Mouse (Mus musculus) thymus, adult 2 months (tissue): Measurements from ENCODE around the gene Riox1. TPM values are rescaled to one million over a fixed set of nuclear protein-coding genes. Genes with fewer than 3 reads are reported as not detected.

Experiments
- DNase-seq: peaks from one replicate; pipeline ENCODE4 v3.0.0; 2021
- H3K27ac ChIP-seq: fragments of 200-500 bp; 2 replicates; pipeline ENCODE4 v1.5.1; 2012; ENCODE audit warnings: low read length, control low read depth; ENCODE audit not compliant: control insufficient read depth, insufficient read depth
- H3K27me3 ChIP-seq: fragments of 200-500 bp; 2 replicates; pipeline ENCODE4 v1.6.1; 2012; ENCODE audit warnings: mild to moderate bottlenecking, low read length, moderate library complexity, mixed read lengths; ENCODE audit not compliant: control insufficient read depth, insufficient read depth
- H3K36me3 ChIP-seq: fragments of 200-500 bp; 2 replicates; pipeline ENCODE4 v1.6.1; 2012; ENCODE audit warnings: mild to moderate bottlenecking, low read length, moderate library complexity; ENCODE audit not compliant: control insufficient read depth, insufficient read depth
- H3K4me1 ChIP-seq: fragments of 200-500 bp; replicated peaks from 2 replicates; pipeline ENCODE4 v1.6.1; 2012; ENCODE audit warnings: low read length; ENCODE audit not compliant: control insufficient read depth, insufficient read depth
- H3K4me3 ChIP-seq: fragments of 200-500 bp; 2 replicates; pipeline ENCODE4 v1.5.1; 2012; ENCODE audit warnings: mild to moderate bottlenecking, low read length, control low read depth, moderate library complexity; ENCODE audit not compliant: control insufficient read depth, insufficient read depth
- CTCF ChIP-seq: fragments of 200-500 bp; IDR thresholded peaks from 2 replicates; pipeline ENCODE4 v1.5.1; 2012; ENCODE audit warnings: mild to moderate bottlenecking, control low read depth, low read length, moderate library complexity, borderline replicate concordance; ENCODE audit not compliant: control insufficient read depth, poor library complexity, insufficient read depth; ENCODE audit errors: extremely low read depth
- POLR2A ChIP-seq: fragments of 200-500 bp; IDR thresholded peaks from 2 replicates; pipeline ENCODE4 v1.6.1; 2012; ENCODE audit warnings: mild to moderate bottlenecking, low read length, control low read depth, moderate library complexity; ENCODE audit not compliant: control insufficient read depth, poor library complexity, insufficient read depth; ENCODE audit errors: extremely low read depth
- WGBS: fragments of 180-500 bp; shearing (Covaris S2); methylation state at CpG from one replicate; pipeline ENCODE4 v1.1.7; 2018; 5-methylcytosine and 5-hydroxymethylcytosine counted together
- polyA plus RNA-seq: library from polyadenylated mRNA; depleted of rRNA; stranded (reverse); fragments of >200 nt; gene quantifications from 2 replicates; pipeline ENCODE4 v1.2.3, GENCODE M21; 2012

Gene Riox1
- polyA plus RNA-seq, 1 experiment, result 23.9 TPM

DNA sequence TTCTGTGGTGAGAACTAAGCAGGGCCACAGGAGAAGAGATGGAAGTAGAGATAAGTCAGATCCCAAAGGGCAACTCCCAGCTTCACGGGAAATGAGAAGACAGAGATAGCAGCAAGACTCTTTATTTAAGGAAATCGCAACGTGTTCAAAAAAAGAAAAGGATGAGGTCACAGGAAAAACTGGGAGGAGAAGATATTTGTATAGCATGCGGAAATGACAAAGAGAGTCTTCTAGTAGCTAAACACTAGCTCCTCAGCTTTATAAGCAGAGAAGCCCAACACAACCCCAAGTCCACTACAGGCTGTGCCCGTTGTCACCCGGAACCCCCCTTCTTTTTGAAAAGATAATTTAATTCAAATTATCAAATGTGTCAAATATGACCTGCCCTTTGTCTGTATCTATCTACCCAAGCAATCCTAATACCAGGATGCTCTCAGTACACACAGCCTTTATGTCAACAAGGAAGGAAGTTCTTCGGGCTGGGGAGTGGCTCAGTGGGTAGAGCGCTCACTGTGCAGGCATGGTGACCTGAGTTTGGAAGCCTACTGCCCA lies 3.1 kb upstream of the Riox1 start:
- no peaks in the 10 kb centered on the region for H3K36me3 ChIP-seq
- peaks cover 11% of the 10 kb centered on the region for H3K4me1 ChIP-seq
- WGBS, result 81% methylated on average over 8 of the region's 8 CpGs
- TF ChIP-seq POLR2A (no peak), CTCF (no peak)
- no peak overlapping the region for H3K27ac ChIP-seq
- no peaks in the 10 kb centered on the region for H3K27me3 ChIP-seq
- no peak for DNase-seq
- no peak overlapping the region for H3K4me3 ChIP-seq

DNA sequence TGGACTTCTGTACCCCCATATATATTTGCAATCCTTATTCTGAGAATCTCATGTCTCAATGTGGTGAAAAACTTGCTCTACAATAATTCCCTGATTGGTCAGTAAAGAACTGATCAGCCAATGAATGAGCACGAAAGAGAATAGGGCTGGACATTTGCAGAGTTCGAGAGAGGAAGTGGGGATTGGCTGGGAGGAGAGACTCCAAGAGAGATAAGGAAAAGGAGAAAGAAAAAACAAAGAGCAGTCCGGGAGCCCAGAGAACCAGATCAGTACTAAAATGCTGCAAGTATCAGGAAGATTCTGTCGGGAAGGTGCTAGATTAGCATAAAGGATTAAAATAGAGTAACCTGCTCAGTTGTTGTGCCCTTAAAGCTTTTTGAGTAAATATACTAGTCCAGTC lies 1.4 kb upstream of the Riox1 start:
- Histone ChIP-seq H3K27ac (no peak overlapping the region), H3K4me3 (no peak overlapping the region), H3K36me3 (0 out of 2 replicates have a peak, but pooled peaks cover 3% of the 10 kb centered on the region), H3K4me1 (peaks cover 17% of the 10 kb centered on the region), H3K27me3 (no peaks in the 10 kb centered on the region)
- 90% methylated on average over 4 of the region's 4 CpGs for WGBS
- TF ChIP-seq POLR2A, result no peak
- DNase-seq, result no peak

DNA sequence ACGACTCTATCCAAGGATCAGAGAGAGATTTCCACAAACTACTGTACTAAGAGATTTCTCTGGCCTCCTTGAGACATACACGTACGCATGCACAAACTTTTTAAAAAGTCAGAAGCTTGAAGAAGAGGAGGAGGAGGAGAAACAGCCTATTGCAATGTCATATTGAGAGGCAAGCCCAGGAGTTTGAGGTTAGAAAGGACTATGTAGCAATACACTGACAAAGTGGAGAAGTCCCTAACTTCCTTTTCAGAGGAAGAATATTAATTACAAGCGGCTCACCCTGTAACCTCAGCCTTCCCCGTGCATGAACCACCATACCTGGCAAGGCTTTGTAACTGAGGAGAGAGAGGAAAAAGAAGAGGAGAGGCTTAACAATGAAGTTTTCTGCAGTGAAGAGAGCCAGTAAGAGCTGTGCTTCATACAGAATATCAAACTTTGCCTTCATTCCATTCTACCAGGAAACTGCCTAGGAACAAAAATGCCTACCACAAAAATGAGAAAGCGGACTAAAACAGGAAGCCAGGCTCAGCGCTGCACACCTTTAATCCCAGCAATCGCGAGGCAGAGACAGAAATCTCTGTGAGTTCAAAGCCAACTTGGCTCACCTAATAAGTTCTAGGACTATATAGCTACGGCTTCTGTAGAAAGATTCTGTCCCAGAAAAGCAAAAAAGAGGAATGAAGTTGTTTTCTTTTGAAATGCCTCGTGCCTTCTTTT lies 474 bp upstream of the Riox1 start:
- Histone ChIP-seq H3K27ac (no peak overlapping the region), H3K4me3 (peak overlapping the region; percentile 86), H3K4me1 (peaks cover 17% of the 10 kb centered on the region), H3K36me3 (0 out of 2 replicates have a peak, but pooled peaks cover 3% of the 10 kb centered on the region), H3K27me3 (no peaks in the 10 kb centered on the region)
- DNase-seq, result peak; percentile 14
- TF ChIP-seq CTCF (no peak), POLR2A (no peak)
- 15% methylated on average over 11 of the region's 11 CpGs for WGBS

DNA sequence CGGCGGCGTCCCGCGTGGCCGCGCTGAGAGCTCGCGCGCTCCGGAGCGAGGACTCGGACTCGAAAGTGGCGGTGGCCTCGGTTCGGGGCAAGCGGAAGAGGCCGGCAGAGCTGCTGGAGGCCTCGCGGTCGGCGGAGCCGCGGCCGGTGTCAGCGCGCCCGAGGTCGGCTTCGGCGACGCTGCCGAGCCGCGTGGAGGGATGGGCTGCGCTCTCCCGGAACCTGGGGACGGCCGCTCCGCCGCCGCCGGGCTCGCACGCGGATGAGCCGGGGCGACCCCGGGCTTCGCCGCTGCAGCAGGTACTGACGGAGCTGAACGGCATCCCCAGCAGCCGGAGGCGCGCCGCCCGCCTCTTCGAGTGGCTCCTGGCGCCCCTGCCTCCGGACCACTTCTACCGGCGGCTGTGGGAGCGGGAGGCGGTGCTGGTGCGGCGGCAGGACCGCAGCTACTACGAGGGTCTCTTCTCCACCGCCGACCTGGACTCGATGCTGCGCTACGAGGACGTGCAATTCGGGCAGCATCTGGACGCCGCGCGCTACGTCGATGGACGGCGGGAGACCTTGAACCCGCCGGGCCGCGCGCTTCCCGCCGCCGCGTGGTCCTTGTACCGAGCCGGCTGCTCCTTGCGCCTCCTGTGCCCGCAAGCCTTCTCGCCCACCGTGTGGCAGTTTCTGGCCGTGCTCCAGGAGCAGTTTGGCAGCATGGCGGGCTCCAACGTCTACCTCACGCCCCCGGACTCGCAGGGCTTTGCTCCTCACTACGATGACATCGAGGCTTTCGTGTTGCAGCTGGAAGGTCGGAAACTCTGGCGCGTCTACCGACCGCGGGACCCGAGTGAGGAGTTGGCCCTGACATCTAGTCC lies 663 bp downstream of the Riox1 start:
- peak; percentile 42 for DNase-seq
- under 1% methylated on average over 115 of the region's 116 CpGs for WGBS
- H3K4me1 ChIP-seq, result peaks cover 17% of the 10 kb centered on the region
- no peaks in the 10 kb centered on the region for H3K27me3 ChIP-seq
- TF ChIP-seq POLR2A, result no peak
- 0 out of 2 replicates have a peak, but pooled peaks have one; percentile 0 for TF ChIP-seq CTCF
- H3K4me3 ChIP-seq, result peak overlapping the region; percentile 86
- H3K27ac ChIP-seq, result no peak overlapping the region
- 0 out of 2 replicates have a peak, but pooled peaks cover 3% of the 10 kb centered on the region for H3K36me3 ChIP-seq

DNA sequence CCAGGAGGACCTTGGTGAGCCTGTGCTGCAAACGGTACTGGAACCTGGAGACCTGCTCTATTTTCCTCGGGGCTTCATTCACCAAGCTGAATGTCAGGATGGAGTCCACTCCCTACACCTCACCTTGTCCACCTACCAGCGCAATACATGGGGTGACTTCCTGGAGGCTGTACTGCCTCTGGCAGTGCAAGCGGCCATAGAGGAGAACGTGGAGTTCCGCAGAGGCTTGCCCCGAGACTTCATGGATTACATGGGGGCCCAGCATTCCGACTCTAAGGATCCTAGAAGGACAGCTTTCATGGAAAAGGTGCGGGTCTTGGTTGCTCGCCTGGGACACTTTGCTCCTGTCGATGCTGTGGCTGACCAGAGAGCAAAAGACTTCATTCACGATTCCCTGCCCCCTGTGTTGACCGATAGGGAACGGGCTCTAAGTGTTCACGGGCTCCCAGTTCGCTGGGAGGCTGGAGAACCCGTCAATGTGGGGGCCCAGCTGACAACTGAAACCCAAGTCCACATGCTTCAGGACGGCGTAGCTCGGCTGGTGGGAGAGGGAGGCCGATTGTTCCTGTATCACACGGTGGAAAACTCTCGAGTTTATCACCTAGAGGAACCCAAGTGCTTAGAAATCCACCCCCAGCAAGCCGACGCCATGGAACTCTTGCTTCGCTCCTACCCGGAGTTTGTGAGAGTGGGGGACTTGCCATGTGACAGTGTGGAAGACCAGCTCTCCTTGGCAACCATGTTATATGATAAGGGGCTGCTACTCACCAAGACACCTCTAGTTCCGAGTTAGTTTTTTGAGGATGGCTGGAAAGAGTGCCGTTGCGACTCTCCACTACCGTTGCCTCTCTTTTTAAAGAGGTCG lies 1.5 kb downstream of the Riox1 start:
- Histone ChIP-seq H3K27ac (no peak overlapping the region), H3K27me3 (no peaks in the 10 kb centered on the region), H3K4me3 (peak overlapping the region; percentile 86), H3K36me3 (0 out of 2 replicates have a peak, but pooled peaks cover 3% of the 10 kb centered on the region), H3K4me1 (peaks cover 17% of the 10 kb centered on the region)
- WGBS, result 87% methylated on average over 32 of the region's 32 CpGs
- TF ChIP-seq POLR2A, result no peak
- no peak for TF ChIP-seq CTCF
- no peak for DNase-seq

DNA sequence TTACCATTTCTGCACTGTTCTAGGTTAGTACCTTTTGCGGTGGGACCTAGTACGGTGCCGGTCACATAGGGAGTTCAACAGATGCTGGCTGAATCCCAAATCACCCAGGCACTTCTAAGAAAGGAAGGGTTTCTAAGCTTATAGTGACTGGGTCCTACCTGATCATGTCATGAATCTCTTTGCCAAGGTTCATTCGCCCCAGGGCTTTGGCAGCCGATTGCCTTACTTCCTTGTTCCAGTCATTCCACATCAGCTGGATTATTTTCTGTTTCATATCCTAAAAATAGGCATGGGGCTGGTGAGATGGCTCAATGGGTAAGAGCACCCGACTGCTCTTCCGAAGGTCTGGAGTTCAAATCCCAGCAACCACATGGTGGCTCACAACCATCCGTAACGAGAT lies 7.9 kb downstream of the Riox1 start:
- no peak for DNase-seq
- peaks cover 3% of the 10 kb centered on the region for H3K4me1 ChIP-seq
- H3K4me3 ChIP-seq, result no peak overlapping the region
- WGBS, result 92% methylated on average over 9 of the region's 9 CpGs
- no peaks in the 10 kb centered on the region for H3K27me3 ChIP-seq
- H3K27ac ChIP-seq, result no peak overlapping the region
- no peak for TF ChIP-seq POLR2A
- no peak for TF ChIP-seq CTCF
- H3K36me3 ChIP-seq, result no peaks in the 10 kb centered on the region
